Mouse (Mus musculus) spleen, postnatal 36 days (tissue): ENCODE measurements around the gene Nrg3.

Experiments
- DNase-seq, 2 experiments: peaks; one replicate each; pipeline ENCODE4 v3.0.0; 2022; ENCODE audit warnings: low spot score in 2 of 2, mixed read lengths in 1 of 2

The Nrg3 gene

GRCm38 (mm10) chr14:38959367-38959766 lies 513.5 kb downstream of the Nrg3 start:
- no peak for DNase-seq

- DNase-seq, result no peak
Measured at GRCm38 (mm10) chr14:38937481-38937880, 535.4 kb downstream of the Nrg3 start.

- no peak for DNase-seq
Measured at GRCm38 (mm10) chr14:38936483-38937054, 536.3 kb downstream of the Nrg3 start.

GRCm38 (mm10) chr14:38923652-38924051 lies 549.2 kb downstream of the Nrg3 start:
- DNase-seq, result no peak

GRCm38 (mm10) chr14:38920800-38921199 lies 552.1 kb downstream of the Nrg3 start:
- DNase-seq, result no peak

- no peak for DNase-seq
Measured at GRCm38 (mm10) chr14:38870591-38870990, 602.3 kb downstream of the Nrg3 start.

GRCm38 (mm10) chr14:38847566-38847965 lies 625.3 kb downstream of the Nrg3 start:
- DNase-seq, result no peak

GRCm38 (mm10) chr14:38847091-38847490 lies 625.8 kb downstream of the Nrg3 start:
- DNase-seq, result no peak

GRCm38 (mm10) chr14:38835006-38835405 lies 637.9 kb downstream of the Nrg3 start:
- no peak for DNase-seq

GRCm38 (mm10) chr14:38824891-38825290 lies 648.0 kb downstream of the Nrg3 start:
- no peak for DNase-seq

- DNase-seq, result no peak
Measured at GRCm38 (mm10) chr14:38797027-38797426, 675.9 kb downstream of the Nrg3 start.

- DNase-seq, result no peak
Measured at GRCm38 (mm10) chr14:38775291-38776116, 697.4 kb downstream of the Nrg3 start.

GRCm38 (mm10) chr14:38774811-38775210 lies 698.1 kb downstream of the Nrg3 start:
- DNase-seq, result no peak

- DNase-seq, result no peak
Measured at GRCm38 (mm10) chr14:38730465-38730864, 742.4 kb downstream of the Nrg3 start.

GRCm38 (mm10) chr14:38703894-38704293 lies 769.0 kb downstream of the Nrg3 start:
- DNase-seq, result no peak

- DNase-seq, result no peak
Measured at GRCm38 (mm10) chr14:38702596-38703393, 770.1 kb downstream of the Nrg3 start.

GRCm38 (mm10) chr14:38701413-38701812 lies 771.5 kb downstream of the Nrg3 start:
- no peak for DNase-seq

- DNase-seq, result no peak
Measured at GRCm38 (mm10) chr14:38700972-38701371, 771.9 kb downstream of the Nrg3 start.

GRCm38 (mm10) chr14:38659973-38660372 lies 812.9 kb downstream of the Nrg3 start:
- no peak for DNase-seq

GRCm38 (mm10) chr14:38637070-38637469 lies 835.8 kb downstream of the Nrg3 start:
- no peak for DNase-seq

- DNase-seq, result no peak
Measured at GRCm38 (mm10) chr14:38630114-38630513, 842.8 kb downstream of the Nrg3 start.

GRCm38 (mm10) chr14:38629671-38630070 lies 843.2 kb downstream of the Nrg3 start:
- DNase-seq, result no peak
